Mouse (Mus musculus): ENCODE data around the gene Gm13199. TPM values are rescaled to one million over a fixed set of nuclear protein-coding genes. Genes with fewer than 3 reads are reported as not detected.

Gm13199 gene
- polyA plus RNA-seq, 1 experiment: 2.1 TPM

- no peak overlapping the region for H3K4me3 ChIP-seq (ENCODE audit: insufficient read depth, low read depth, low read length)
- peaks cover 9% of the 10 kb centered on the region for H3K36me3 ChIP-seq (ENCODE audit: control insufficient read depth, insufficient read depth, low read length)
- H3K27me3 ChIP-seq (replicated peaks; ENCODE audit: control insufficient read depth, insufficient read depth, low read length): no peaks in the 10 kb centered on the region
- WGBS: 58% methylated on average over 2 of the region's 2 CpGs
- TF ChIP-seq POLR2A (IDR thresholded peaks at IDR 0.05; ENCODE audit: low read depth, low read length) (no peak), CTCF (conservative IDR thresholded peaks at IDR 0.05; ENCODE audit: insufficient read depth, insufficient read length, low read depth, low read length) (no peak)
- no peak for DNase-seq
- no peak overlapping the region for H3K27ac ChIP-seq (ENCODE audit: insufficient read depth, low read depth, low read length)
- H3K4me1 ChIP-seq (ENCODE audit: control insufficient read depth, insufficient read depth, low read length): peaks cover 4% of the 10 kb centered on the region; the same call in 1 of the 2 replicates
Observed at GRCm38 (mm10) chr2:5889412-5889811, 26.7 kb upstream of the Gm13199 start.

- Histone ChIP-seq H3K27ac (ENCODE audit: insufficient read depth, low read depth, low read length) (no peak overlapping the region), H3K4me1 (ENCODE audit: control insufficient read depth, insufficient read depth, low read length) (no peaks in the 10 kb centered on the region), H3K27me3 (replicated peaks; ENCODE audit: control insufficient read depth, insufficient read depth, low read length) (no peaks in the 10 kb centered on the region), H3K4me3 (ENCODE audit: insufficient read depth, low read depth, low read length) (no peak overlapping the region), H3K36me3 (ENCODE audit: control insufficient read depth, insufficient read depth, low read length) (peaks cover 9% of the 10 kb centered on the region)
- DNase-seq: no peak
- 80% methylated on average over 5 of the region's 5 CpGs for WGBS
- no peak for TF ChIP-seq CTCF (conservative IDR thresholded peaks at IDR 0.05; ENCODE audit: insufficient read depth, insufficient read length, low read depth, low read length)
- no peak for TF ChIP-seq POLR2A (IDR thresholded peaks at IDR 0.05; ENCODE audit: low read depth, low read length)
Observed at GRCm38 (mm10) chr2:5888865-5889264, 26.1 kb upstream of the Gm13199 start.

- DNase-seq: peak; percentile 21
- Histone ChIP-seq H3K36me3 (ENCODE audit: control insufficient read depth, insufficient read depth, low read length) (peaks cover 6% of the 10 kb centered on the region; the same call in 1 of the 2 replicates), H3K27ac (ENCODE audit: insufficient read depth, low read depth, low read length) (no peak overlapping the region), H3K4me3 (ENCODE audit: insufficient read depth, low read depth, low read length) (no peak overlapping the region), H3K4me1 (ENCODE audit: control insufficient read depth, insufficient read depth, low read length) (no peaks in the 10 kb centered on the region; the same call in 1 of the 2 replicates), H3K27me3 (replicated peaks; ENCODE audit: control insufficient read depth, insufficient read depth, low read length) (no peaks in the 10 kb centered on the region)
- 59% methylated on average over 3 of the region's 3 CpGs for WGBS
- TF ChIP-seq POLR2A (IDR thresholded peaks at IDR 0.05; ENCODE audit: low read depth, low read length) (no peak), CTCF (conservative IDR thresholded peaks at IDR 0.05; ENCODE audit: insufficient read depth, insufficient read length, low read depth, low read length) (no peak)
Observed at GRCm38 (mm10) chr2:5877446-5877845, 14.7 kb upstream of the Gm13199 start.

GRCm38 (mm10) chr2:5869746-5870145, 7.0 kb upstream of the Gm13199 start:
- no peaks in the 10 kb centered on the region for H3K4me1 ChIP-seq (ENCODE audit: control insufficient read depth, insufficient read depth, low read length)
- 82% methylated on average over 5 of the region's 5 CpGs for WGBS
- TF ChIP-seq POLR2A (IDR thresholded peaks at IDR 0.05; ENCODE audit: low read depth, low read length) (no peak), CTCF (conservative IDR thresholded peaks at IDR 0.05; ENCODE audit: insufficient read depth, insufficient read length, low read depth, low read length) (no peak)
- no peak for DNase-seq
- H3K27me3 ChIP-seq (replicated peaks; ENCODE audit: control insufficient read depth, insufficient read depth, low read length): no peaks in the 10 kb centered on the region
- H3K4me3 ChIP-seq (ENCODE audit: insufficient read depth, low read depth, low read length): no peak overlapping the region
- H3K36me3 ChIP-seq (ENCODE audit: control insufficient read depth, insufficient read depth, low read length): peaks cover 3% of the 10 kb centered on the region; the same call in 1 of the 2 replicates
- H3K27ac ChIP-seq (ENCODE audit: insufficient read depth, low read depth, low read length): no peak overlapping the region

- Histone ChIP-seq H3K4me1 (ENCODE audit: control insufficient read depth, insufficient read depth, low read length) (no peaks in the 10 kb centered on the region), H3K36me3 (ENCODE audit: control insufficient read depth, insufficient read depth, low read length) (0 out of 2 replicates have a peak, but pooled peaks cover 2% of the 10 kb centered on the region), H3K27me3 (replicated peaks; ENCODE audit: control insufficient read depth, insufficient read depth, low read length) (no peaks in the 10 kb centered on the region), H3K4me3 (ENCODE audit: insufficient read depth, low read depth, low read length) (no peak overlapping the region), H3K27ac (ENCODE audit: insufficient read depth, low read depth, low read length) (no peak overlapping the region)
- DNase-seq: no peak
- WGBS: 80% methylated on average over 2 of the region's 2 CpGs
- no peak for TF ChIP-seq POLR2A (IDR thresholded peaks at IDR 0.05; ENCODE audit: low read depth, low read length)
- TF ChIP-seq CTCF (conservative IDR thresholded peaks at IDR 0.05; ENCODE audit: insufficient read depth, insufficient read length, low read depth, low read length): no peak
Observed at GRCm38 (mm10) chr2:5867681-5868080, 4.9 kb upstream of the Gm13199 start.

GRCm38 (mm10) chr2:5851866-5852265, 10.9 kb downstream of the Gm13199 start:
- TF ChIP-seq POLR2A (IDR thresholded peaks at IDR 0.05; ENCODE audit: low read depth, low read length) (no peak), CTCF (conservative IDR thresholded peaks at IDR 0.05; ENCODE audit: insufficient read depth, insufficient read length, low read depth, low read length) (no peak)
- no peak for DNase-seq
- Histone ChIP-seq H3K4me1 (ENCODE audit: control insufficient read depth, insufficient read depth, low read length) (no peaks in the 10 kb centered on the region), H3K36me3 (ENCODE audit: control insufficient read depth, insufficient read depth, low read length) (no peaks in the 10 kb centered on the region), H3K27ac (ENCODE audit: insufficient read depth, low read depth, low read length) (no peak overlapping the region), H3K4me3 (ENCODE audit: insufficient read depth, low read depth, low read length) (no peak overlapping the region), H3K27me3 (replicated peaks; ENCODE audit: control insufficient read depth, insufficient read depth, low read length) (no peaks in the 10 kb centered on the region)
- 78% methylated on average over 5 of the region's 5 CpGs for WGBS

GRCm38 (mm10) chr2:5851116-5851515, 11.6 kb downstream of the Gm13199 start:
- no peaks in the 10 kb centered on the region for H3K4me1 ChIP-seq (ENCODE audit: control insufficient read depth, insufficient read depth, low read length)

More at GRCm38 (mm10) chr2:5851116-5851515, 11.6 kb downstream of the Gm13199 start:
- Histone ChIP-seq H3K36me3 (ENCODE audit: control insufficient read depth, insufficient read depth, low read length) (no peaks in the 10 kb centered on the region), H3K4me3 (ENCODE audit: insufficient read depth, low read depth, low read length) (no peak overlapping the region), H3K27ac (ENCODE audit: insufficient read depth, low read depth, low read length) (no peak overlapping the region), H3K27me3 (replicated peaks; ENCODE audit: control insufficient read depth, insufficient read depth, low read length) (no peaks in the 10 kb centered on the region)
- DNase-seq: no peak
- WGBS: 88% methylated on average over 9 of the region's 9 CpGs
- TF ChIP-seq POLR2A (IDR thresholded peaks at IDR 0.05; ENCODE audit: low read depth, low read length) (no peak), CTCF (conservative IDR thresholded peaks at IDR 0.05; ENCODE audit: insufficient read depth, insufficient read length, low read depth, low read length) (no peak)
